Mouse (Mus musculus) gastrocnemius, postnatal 14 days (tissue): ENCODE measurements at regions not wholly inside any gene's neighbourhood (a gene's known extent, or its start where the extent isn't known, plus 50 kb on each side); places are given as distances from the start of the nearest gene placed in this dataset.
"Not testable (repeated sequence)": the region's sequence is repeated elsewhere in the genome, so short reads cannot be mapped to it uniquely, and the experiment has no call there.

Source experiments
- DNase-seq: peaks from one replicate; pipeline ENCODE4 v3.0.0; 2021; ENCODE audit warnings: mixed read lengths
- intact Hi-C: fragments of 180-260 bp; cut with DNase I; formaldehyde crosslinking; loops from one replicate; pipeline ENCODE4 v1.15.1; 2025; ENCODE audit warnings: low total_unique reads

DNA sequence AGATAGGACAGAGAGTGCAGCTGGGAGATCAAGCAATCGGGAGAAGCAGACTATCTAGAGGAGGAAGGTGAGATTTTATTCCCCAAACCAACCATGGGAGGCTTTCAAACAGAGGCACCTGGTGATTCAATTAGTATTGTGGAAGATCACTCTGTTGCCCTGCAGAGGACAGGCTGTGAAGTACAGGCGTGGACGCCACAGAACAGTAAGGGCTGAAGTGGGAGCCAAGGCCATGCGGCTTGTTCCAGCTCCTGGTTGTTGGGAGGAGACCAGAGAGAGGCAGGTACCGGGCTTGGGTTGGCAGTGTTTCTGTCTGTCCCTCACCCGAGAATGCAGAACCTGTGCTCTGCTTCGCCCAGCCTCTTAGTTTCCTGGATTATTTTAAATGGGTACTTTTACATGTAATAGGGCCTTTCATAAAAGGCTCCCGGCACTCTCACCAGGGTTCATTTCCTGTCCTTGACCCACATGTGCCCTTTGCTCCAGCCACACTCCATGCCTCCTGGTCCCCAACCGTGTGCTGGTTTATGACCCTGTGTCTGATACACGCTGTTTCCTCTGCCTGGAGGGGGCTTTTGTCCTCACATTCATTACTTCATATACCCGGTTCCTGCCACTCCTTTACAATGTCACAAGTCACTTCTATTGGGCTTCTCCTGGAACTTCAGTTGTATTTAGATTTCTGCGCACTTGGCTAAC lies 58.3 kb downstream of the Vcpkmt start:
- intact Hi-C loops: no loop called here
- DNase-seq: no peak

GRCm38 (mm10) chr12:69519869-69520268 lies 63.0 kb downstream of the Vcpkmt start:
- DNase-seq: no peak
- intact Hi-C loops: no loop called here

GRCm38 (mm10) chr12:69519028-69519427 lies 63.8 kb downstream of the Vcpkmt start:
- intact Hi-C loops: no loop called here
- DNase-seq: no peak

DNA sequence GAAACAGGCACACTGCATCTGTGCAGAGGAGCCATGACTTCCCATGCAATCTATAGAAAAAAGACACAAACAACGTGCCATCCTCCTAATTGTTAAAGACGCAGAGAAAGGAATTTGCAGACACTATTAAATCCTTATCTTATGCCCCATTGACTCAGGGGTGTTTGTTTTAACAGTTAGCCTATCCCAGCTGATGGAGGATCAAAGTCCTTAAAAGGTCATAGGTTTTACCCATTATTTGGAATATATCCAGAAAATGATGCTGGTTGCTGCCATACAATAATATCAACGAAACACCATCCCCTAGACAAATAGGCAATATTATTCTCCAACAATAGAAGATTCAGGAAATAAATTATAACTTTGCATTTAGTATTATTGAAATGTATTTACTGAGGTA lies 65.2 kb downstream of the Vcpkmt start:
- intact Hi-C loops: no loop called here
- no peak for DNase-seq

DNA sequence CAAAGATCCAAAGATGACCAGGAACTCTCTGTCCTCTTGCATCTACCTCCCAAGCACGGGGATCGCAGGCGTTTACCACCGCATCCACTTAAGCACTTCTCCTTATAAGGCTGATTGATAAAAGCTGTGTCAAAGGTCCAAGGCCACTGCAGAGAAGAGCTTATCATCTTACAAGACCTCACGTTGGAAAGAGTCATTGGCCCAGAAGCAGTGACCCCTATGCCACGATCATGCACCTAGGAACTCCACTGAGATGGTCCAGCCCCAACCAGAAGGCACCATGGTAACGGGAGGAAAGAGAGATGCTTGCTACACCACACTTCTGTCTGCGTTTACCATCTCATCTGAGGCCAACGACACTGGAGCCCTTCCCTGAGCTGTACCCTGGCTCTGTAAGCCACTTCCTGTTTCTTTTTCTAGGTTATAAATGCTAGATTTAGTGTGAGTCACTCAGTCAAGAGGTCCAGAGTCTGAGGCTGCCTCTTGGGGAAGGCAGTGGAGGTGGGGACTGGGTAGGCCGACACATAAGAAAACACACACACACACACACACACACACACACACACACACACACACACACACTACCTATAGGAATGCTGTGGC lies 66.4 kb downstream of the Vcpkmt start:
- no peak for DNase-seq
- intact Hi-C loops: no loop called here

DNA sequence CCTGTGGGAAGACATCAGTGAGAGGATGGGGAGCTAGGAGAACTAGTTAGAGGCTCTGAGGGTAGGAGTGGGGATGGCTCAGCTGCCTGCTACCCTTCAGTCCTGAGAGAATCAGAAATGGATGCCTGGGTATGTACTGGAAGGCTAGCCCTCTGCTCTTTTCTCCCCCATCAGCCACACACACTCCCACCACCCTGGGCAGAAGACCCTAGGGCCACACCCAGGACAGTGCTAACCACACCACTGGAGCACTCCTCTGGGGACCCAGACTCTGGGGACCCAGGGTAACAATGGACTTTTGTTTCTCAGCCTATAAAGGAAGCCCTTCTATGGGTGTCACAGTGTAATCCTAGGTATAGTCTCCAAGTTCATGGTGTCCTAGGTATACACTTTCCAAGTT lies 67.0 kb downstream of the Vcpkmt start:
- intact Hi-C loops: no loop called here
- no peak for DNase-seq

DNA sequence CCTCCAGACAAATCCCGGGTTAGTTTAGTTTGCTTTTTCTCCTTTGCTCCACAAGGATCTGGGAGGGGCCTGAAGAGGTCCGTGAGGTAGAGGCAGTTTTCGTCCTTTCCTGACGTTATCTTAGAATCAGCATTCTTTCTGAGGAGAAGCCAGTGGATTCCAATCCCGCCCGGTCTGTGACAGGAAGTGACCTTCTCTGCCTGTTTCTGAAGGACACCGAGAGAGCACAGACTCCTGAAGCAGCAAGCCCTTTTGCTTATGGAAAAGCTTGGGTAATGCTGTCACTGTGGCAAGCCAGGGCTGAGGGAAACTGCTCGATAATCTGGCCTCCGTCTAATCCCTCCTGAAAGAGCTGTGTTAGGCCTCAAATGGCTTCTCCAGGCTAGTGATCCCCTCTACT lies 67.7 kb downstream of the Vcpkmt start:
- no peak for DNase-seq
- intact Hi-C loops: no loop called here

DNA sequence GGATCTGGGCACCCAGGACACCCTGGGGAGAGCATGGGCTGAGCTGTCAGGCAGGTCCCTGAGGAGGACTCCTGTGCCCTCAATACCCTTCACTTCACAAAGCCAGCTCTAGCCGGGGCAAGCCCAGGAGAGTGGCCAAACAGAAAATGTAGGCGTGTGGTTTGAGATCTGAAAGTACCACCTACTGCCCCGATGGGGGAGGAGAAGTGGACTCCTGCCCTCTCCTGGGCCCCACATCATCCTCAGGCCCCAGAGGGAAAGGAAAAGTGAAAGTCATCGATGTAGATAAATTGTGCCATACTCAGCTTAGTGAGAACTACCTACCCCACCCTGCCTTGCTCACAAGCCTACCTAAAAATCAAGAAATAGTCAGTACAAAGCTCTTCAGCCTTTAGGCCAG lies 69.7 kb downstream of the Vcpkmt start:
- intact Hi-C loops: no loop called here
- DNase-seq: no peak

- DNase-seq: no peak
- intact Hi-C loops: no loop called here
Measured at GRCm38 (mm10) chr12:69510736-69511135, 72.1 kb downstream of the Vcpkmt start.

DNA sequence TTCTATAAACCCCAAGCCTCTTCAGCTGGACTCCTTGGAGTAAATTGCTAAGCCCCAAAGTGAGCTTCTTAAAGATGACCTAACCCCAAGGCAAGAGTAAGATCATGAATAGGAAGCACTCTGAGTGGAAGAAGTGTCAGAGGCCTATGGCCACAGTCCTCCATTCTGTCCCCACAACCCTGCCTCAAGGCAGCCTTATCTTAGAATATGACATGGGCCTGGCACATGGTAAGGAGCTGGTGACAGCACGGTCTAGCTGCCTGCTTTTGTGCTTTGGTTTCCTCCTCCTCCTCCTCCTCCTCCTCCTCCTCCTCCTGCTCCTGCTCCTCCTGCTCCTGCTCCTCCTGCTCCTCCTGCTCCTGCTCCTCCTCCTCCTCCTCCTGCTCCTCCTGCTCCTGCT lies 73.6 kb downstream of the Vcpkmt start:
- DNase-seq, intact Hi-C loops: not testable (repeated sequence)

- no peak for DNase-seq
- intact Hi-C loops: no loop called here
Measured at GRCm38 (mm10) chr12:69507906-69508305, 74.9 kb downstream of the Vcpkmt start.

GRCm38 (mm10) chr12:69507333-69507732 lies 75.5 kb downstream of the Vcpkmt start:
- intact Hi-C loops: no loop called here
- DNase-seq: no peak

DNA sequence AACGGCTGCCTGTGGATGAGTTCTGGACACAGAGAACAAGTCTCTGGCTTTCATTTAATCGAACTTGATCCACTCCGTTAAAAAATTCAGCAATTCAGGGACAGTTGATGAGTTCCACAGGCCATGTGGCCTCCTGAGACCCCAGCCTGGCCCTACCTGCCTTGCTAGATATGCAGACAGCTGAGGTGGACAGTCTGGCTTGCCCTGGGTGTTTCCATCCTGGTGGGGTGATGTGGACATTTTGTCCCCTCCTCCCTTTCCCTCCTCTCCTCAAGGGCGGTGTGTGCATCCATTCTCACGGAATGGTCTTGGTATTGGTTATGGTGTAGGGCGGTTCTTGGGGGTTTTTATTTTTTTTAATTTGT lies 80.1 kb downstream of the Vcpkmt start:
- intact Hi-C loops: no loop called here
- peak; percentile 30 for DNase-seq

GRCm38 (mm10) chr12:69501783-69502705 lies 80.8 kb downstream of the Vcpkmt start:
- intact Hi-C loops: no loop called here
- DNase-seq: peak; percentile 82

DNA sequence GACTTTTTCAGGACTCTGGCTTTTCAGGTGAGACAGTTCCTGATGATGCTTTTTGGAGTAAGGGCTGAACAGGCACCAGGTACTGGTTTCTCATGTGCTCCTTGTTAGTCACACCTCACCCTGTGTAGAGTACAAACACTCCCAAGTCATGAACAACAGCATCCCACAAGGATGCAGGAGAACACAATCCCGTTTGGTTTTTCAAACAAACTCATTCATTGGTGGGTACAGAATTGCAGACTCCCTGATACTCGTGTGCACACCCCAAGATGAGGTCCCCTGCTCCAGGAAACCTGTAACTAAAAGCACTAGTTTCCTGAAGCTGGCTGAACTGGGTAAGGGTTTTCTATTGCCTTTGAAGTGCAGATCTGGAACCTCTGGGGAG lies 81.5 kb downstream of the Vcpkmt start:
- intact Hi-C loops: no loop called here
- no peak for DNase-seq

DNA sequence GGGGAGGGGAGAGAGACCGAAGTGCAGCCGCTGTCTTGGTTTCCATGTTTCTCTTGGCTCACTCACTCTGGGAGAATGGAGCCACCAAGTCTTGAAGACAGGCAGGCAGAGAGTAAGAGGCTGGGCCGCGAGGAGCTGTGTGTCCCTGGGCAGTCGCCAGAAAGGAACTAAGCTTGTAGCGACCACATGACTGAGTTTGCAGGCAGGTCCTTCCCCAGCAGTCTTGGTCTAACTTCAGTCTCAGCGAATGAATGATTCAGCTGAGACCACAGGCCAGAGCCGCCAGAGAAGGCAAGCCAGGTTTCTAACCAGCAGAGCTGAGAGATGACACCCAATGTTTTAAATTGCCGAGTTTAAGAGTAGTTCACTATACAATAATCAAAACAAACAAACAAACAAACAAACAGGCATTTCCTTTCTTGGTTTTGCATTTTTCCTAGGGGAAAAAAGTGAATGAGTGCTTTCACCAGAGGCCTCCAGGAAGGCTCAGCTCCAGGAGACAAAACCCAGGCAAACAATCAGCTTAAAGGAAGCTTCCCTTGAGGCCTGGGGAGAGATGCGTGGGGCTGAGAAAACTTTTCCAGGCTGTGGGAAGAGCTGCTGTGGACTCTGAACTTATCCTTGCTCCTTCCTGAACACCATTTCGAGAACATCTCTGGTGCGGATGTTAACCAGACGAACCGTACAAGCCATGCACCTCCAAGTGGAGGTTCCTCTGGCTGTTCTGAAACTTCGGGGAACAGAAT lies 82.1 kb downstream of the Vcpkmt start:
- intact Hi-C loops: no loop called here

GRCm38 (mm10) chr12:69497121-69497520 lies 85.7 kb downstream of the Vcpkmt start:
- peak; percentile 92 for DNase-seq
- intact Hi-C loops: no loop called here

More for the DNA sequence above, 82.1 kb downstream of the Vcpkmt start:
- DNase-seq: peak; percentile 73

DNA sequence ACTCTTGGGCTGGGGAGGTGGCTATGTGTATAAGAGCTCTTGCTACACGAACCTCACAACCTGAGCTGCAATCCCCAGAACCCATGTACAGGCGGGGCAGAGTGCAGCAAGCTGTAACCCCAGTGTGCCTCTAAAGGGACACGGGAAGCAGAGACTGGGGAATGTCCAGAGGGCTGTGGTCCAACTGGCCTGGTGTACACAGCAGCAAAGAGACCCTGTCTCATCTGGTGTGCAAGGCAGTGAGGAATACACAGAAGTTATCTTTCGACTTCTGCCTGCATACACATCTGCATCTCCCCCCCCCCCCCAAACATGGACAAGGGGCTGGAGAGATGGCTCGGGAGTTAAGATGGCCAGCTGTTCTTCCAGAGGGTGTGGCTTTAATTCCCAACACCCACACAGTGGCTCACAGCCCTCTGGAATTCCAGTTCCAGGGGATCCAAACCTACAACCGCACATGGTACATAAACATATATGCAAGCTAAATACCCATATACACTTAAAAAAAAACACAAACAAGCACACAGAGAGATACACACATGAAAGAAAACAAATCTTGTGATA lies 86.4 kb downstream of the Vcpkmt start:
- intact Hi-C loops: no loop called here
- no peak for DNase-seq

- no peak for DNase-seq
- intact Hi-C loops: no loop called here
Measured at GRCm38 (mm10) chr12:69495776-69496175, 87.1 kb downstream of the Vcpkmt start.

- intact Hi-C loops: no loop called here
- DNase-seq: no peak
Measured at GRCm38 (mm10) chr12:69494648-69495047, 88.2 kb downstream of the Vcpkmt start.
